Mouse (Mus musculus) hindlimb bud, embryonic 11.5 days (tissue): ENCODE measurements around the gene Gtf3c5.
A peak's percentile ranks its signal among the peaks of the same experiment; 100 is the strongest.

ENCODE experiments used
- DNase-seq: peaks from one replicate; pipeline ENCODE4 v3.0.0-alpha.2; 2012; ENCODE audit warnings: low read depth, low spot score; ENCODE audit errors: extremely low spot score

The Gtf3c5 gene

DNA sequence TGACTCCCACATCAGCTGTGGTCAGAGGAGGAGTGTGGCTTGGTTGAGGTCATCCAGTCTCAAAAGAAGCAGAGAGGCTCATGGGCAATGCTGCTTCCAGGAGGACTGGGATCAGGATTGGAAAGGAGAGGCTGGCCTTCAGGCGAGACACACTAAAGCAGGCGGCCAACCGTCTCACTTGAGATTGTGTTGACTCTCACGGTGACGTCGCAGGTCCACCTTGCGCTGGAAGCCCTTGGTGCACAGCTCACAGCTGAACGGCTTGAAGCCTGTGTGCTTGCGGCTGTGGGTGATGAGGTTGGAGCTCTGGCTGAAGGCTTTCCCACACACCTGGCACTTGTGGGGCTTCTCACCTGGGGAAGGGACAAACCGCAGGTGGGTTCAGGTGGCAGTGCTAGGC, 26.3 kb upstream of the Gtf3c5 start:
- no peak for DNase-seq

DNA sequence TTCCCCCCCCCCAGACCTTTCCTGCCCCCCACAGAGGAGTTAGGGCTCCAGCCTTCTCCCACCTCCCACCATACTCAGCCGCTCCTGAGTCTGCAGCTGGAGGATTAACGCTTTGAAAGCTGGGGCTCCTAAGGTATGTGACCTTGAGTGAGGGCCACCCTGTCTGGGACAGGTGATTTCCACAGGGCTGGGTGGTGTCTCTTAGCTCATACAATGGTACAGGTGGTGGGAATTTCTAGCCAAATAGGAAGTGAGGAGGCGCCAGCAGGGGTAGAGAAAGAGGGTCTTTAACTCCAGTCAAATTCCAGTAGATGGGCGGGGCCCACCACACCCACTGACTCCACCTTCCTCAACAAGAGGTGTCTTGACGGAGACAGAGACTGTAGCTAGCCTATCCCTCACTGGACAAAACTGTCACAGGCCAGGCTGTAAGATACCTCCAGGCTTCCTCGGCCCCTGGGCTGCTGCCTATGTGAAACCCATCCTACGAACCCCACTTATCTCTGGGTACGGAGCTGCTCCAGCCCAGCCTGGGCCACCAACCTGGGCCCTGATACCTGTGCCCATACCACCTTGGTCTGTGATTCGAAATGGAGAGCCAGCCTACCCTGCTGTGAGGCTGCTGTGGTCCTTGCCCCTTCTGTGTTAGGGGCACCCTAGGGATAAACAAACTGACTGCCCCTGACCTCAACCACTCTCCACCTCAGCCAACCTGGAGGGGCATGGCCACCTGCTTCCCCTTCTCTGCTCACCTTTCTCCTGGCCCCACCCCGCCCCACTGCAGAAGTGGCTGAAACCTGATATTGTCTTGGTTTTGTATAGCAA, 24.0 kb upstream of the Gtf3c5 start:
- no peak for DNase-seq

DNA sequence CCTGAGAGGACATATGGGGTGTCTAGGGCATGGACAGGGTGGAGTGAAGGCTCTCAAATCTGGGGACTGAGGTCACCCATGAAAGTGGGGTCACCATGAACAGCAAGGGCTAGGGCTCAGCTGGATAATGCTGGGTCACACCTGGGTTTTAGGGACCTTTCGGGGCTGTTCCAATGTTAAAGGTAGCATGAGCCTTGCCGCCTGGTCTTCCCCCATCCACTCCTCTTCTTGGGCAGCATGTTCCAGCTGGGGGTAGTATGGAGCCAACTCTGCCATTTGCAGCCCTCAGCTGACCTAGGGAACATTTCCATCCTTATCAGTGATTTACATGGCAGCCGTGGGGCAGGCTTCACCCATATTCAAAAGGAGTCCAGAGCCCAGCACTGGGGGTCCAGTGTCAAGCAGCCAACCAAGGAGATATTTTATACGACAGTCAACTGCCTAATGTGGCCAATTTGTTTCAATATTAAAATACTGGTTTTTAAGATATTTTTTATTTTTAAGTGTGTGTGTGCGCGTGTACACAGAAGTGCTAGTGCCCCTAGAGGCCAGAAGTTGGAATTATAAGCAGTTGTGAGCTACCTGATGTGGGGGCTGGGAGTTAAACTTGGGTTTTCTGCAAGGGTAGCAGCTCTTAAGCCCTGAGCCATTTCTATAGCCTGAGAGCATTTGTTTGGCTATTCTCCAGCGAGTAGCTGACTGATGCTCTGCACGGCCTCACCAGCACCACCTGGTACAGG, 23.2 kb upstream of the Gtf3c5 start:
- DNase-seq: no peak

DNA sequence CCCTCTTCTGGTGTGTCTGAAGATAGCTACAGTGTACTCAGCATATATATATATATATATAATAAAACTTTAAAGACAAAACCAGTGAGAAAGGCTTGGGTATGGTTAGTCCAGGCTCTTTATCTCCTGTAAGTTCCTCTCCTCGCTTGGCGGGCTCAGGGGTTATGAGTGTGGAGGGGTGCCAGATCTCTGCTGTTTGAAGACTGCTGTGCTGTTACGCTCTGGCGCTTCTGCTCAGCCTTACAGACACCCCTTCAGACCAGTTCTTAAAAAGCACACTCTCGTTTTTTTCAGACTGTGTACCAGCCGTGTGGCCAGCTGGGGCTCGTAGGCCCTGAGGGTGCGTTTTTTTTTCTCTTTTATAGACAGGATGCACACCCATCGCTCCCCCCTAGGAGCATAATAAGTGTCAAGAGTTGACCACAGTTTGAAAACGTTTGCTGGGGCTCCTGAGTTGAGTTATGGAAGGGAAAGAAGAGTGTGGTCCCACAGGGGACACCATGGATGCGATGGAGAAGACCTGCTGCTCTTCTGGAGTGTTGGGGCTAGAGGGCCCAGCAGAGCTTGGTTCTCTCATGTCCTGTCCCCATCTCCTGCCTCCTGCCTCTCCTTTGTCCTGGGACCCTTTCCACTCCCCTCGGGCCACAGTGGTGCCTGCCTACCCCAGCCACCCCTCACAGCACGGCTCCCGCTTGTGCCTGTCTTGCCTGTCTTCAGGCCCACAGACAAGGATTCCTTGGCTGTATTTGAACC, 22.4 kb upstream of the Gtf3c5 start:
- DNase-seq: no peak

DNA sequence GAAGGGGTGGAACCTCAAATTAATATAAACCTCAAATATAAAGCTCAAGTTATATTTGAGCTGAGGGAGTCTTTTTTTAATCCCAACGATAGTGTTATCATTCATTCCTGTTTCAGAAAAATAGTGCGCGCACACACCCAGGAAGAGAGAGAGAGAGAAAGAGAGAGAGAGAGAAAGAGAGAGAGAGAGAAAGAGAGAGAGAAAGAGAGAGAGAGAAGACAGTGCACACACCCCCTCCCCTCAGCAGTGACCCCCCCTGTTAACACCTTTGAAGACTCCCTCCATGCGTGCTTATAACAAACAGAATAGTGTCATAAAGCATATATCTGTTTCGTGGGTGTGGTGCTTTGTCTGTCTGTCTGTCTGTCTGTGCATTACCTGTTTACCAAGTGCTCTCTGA, 20.0 kb upstream of the Gtf3c5 start:
- DNase-seq: no peak

DNA sequence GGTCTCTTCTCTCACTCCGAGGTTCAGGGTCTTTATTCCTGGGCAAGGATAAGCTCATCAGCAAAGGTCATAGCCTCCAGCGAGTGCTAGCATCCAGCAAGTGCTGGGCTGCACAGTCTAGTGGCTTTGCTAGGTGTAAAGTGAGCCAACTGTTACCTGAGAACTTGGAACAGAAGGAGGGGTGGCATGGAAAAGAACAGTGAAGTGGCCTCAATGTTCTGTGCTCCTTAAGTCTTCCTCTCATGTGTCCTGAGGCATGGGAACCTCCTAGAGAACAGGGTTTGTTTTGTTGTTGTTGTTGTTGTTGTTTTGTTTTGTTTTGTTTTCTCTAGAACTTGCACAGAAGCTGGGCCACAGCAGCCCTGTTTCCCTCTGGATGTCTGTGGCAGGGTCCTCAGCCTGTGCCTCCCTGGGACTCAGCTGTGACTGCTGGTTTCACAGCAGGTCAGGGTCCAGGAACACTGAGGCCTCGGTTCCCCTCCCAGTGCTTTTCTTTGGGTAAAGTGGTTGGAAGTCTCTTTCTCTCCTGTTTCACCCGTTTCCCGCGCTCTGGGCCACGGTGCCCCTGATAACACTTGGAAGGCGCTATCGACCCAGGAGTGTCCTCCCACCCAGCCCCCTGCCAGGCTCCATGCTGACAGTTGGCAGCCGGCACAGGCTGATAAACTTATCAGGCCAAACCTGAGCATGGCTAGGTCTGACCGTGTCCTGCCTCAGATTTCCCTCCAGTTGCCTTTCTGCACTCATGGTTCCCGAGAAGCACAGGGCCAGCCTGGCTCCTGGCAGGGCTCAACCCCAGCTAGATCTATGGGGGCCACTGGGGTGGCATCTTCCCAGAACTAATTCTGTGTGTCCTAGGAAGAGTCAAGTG, 18.4 kb upstream of the Gtf3c5 start:
- no peak for DNase-seq

DNA sequence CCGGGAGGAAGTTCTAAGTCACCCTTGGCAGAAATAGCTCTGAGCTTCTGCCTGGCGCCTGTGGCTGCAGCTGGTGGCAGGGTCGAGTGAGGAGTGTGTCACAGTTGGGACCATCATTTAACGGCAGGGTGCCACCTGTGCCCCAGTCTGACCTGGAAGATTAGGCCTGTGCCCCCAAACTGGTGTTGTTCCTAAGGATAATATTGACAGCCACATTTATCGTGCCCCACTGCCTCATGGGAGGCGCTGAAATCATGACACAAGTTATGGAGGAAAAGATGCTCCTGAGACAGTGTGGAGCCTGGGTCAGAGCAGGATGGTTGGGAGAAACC, 16.0 kb upstream of the Gtf3c5 start:
- DNase-seq: no peak

DNA sequence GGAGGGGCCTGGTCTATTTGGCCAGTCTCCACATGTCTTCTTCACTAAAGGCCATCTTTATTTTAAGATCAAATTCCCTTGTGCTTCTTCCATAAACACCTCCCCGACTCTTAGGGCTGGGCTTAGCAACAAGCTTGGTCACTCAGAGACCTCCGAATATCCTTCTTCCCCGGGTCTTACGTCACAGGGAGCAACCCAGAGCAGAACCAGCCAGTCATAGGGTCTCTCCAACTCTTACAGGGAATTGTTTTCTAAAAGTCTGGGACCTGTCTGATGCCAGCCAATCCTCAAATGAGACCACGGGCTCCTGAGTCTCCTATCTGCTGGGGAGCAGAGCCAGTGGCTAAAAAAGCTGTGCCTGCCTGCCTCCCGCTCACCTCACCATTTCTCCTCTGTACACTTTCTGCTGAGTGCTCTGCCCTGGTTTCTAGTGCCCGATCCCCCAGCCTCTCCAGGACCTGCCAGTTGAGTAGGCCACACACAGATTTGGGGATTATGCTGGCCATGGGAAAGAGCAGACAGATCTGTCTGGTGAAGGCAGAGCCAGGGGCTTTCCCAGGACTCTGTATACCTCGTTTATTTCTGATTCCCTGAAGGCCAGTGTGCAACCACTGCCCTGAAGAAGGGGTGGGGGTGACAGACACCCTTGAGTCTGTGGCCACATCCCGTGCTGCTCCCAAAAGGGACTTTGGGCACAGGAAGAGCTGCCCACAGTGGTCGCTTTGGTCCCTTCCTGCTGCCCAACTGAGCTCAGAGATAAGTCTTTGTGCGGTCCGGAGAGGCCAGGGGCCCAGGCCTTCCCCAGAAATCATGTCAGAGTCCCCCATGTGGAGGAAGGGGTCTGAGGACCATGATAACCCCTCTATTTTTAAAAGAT, 15.4 kb upstream of the Gtf3c5 start:
- DNase-seq: no peak

DNA sequence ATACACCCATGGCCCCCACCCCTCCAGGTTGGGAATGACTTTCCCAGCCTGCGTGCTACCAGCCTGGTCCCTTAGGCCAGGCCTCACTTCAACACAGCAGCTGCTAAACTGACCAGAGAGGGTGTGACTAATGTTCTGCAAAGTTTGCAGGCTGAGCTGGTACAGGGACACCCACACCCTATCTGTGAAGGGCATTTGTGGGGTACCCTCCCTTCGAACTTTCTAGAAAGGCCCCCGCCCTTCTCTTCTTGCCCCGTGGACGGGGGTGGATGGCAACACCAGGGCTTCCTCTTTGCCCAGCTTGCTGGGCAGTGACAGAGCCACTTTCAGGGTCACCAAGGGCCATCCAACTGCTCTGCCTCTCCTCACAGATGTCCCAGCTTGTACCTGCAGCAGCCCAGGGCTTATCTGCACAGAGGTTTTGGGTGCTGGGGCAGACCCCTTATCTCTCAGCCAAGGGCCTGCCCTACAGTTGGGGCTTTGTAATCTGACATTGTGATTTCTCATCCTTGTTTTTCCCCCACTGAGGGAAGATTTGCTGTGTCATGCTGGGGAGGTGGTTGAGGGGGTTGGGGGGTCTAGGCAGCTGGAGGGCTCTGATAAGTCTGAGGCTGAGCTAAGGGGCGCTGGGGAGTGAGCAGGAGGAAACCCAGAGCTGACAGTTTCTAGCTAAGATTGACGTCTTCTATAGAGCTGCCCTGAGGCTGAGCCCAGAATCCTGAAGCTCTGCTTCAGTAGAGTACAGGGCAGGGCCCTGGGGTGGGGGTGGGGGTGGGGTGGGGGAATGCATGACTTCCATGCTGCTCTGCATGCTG, 14.4 kb upstream of the Gtf3c5 start:
- no peak for DNase-seq

DNA sequence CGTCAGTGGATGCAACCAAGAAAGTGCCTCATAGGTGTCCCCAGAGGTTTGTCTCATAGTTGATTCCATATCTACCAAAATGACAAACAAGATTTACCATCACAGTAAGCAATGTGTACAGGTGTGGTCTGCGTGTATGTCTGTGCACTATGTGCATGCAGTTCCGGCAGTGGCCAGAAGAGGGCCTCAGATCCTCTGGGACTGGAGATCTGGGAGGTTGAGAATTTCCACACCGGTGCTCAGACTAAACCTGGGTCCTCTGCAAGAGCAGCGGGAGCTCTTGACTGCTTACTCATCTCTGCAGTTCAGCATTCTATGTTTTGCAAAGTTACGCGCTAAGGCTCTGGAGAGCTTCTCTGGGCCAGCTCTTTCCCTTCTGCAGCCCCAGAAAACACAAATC, 13.4 kb upstream of the Gtf3c5 start:
- no peak for DNase-seq

DNA sequence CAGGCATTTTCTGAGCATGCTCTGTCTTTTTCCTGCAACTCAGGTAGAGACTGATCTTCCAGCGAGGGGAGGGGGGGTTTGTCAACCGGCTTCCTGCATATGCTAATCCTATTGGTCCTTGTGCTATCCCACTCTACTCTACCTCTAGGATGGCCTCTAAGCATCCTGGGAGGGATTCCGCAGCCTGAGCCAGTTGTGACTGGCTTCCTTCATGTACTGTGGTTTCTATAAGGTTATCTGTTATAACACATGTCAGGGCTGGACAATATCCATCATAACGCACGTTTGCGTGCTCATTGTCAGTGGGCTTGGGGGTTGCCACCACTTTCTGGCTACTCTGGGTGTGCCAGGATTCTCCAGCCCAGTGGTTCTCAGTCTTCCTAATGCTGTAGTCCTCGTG, 12.5 kb upstream of the Gtf3c5 start:
- no peak for DNase-seq

DNA sequence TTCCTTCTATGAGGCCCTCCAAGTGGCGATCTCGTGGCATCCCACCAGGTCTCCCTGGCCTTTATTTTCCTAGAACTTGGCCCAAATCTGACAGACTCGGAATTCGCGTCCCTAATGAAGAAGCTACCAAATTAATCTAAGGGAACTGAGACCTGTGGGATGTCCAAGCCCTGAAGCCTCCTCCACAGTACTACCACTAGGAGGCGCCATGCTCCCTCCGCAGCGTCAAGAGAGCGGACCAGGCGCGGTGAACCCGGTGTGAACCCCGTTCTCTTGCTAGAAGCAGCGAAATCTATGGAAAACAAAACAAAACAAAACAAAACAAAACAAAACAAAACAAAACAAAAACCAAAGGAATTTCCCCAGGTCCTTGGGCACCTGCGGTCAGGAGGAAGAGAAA, 9.3 kb upstream of the Gtf3c5 start:
- no peak for DNase-seq

DNA sequence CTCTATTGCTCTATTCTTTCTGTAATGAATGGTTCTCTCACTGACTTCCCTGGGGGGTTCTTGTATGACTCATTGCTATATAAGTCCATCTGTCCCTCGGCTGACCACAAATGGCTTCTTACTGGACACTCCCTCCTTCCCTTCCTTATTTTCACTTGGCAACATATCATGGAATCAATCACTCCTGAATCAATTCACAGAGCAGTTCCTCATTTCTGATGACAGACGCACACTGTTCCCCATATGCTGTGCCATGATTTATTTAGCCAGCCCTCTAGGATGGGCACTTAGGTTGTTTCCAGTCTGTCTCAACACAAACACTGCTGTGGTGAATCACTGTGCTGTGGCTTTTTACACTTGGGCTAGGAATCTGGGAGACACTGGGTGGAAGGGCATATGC, 7.9 kb upstream of the Gtf3c5 start:
- DNase-seq: no peak

DNA sequence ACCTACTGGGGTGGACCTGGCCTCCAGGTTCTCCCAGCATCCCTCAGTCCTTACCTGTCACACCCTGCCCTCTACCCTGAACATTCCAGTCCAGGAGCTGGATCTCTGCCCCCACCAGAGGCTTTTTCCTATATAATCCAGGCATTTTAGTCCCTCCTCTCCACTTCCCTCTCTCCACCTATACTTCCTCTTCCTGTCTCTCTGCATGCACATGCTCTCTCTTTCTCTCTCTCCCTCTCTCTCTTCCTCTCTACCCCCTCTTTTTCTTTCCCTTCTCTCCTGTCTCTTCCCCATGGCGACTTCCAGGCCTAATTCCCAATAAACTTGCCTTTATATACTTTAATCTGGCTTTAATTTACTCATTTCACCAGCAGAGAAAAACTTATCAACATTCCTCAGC, 5.0 kb upstream of the Gtf3c5 start:
- no peak for DNase-seq

DNA sequence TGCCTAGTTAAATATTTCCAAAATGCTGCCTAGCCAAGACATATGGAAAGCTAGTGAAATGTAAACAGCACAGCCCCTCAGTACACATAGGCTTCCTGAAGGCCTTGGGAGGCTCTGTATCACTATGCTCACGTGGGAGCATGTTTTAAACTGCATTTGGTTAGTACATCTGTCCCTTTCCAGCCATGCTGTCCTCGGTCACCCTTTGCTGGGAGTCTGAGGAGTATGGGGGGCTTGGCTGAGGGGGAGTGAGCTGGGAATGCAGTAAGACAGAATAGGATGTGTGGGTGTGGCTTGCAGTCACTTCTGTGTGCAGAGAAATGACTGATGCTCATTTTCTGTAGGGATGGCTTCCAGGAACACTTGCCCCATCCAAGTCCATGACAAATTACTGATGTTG, 2.2 kb upstream of the Gtf3c5 start:
- DNase-seq: no peak

DNA sequence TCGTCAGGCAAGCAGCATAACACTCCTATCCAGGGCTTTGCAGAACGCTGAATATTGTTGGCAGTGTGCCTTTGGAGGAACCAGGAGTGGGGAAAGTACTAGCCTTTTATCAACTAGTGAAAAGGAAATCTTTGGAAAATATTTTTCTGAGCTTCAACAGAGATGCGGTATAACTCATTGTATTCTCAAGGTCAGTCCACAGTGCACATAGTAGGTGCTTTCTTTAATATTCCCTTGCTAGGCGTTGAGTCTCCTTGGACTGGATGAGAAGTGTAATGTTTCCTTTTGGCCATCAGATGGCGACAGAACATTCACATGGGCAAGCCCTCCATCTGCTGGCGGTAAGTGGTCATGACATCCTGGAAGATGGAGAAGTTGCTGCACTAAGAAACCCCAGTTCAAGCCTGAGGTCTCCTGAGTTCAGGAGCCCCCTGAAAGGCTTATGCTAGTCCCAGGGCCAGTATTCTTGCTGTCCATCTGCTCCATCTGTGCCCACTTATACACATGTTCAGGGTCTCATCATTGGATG, 1.6 kb upstream of the Gtf3c5 start:
- DNase-seq: peak; percentile 57

DNA sequence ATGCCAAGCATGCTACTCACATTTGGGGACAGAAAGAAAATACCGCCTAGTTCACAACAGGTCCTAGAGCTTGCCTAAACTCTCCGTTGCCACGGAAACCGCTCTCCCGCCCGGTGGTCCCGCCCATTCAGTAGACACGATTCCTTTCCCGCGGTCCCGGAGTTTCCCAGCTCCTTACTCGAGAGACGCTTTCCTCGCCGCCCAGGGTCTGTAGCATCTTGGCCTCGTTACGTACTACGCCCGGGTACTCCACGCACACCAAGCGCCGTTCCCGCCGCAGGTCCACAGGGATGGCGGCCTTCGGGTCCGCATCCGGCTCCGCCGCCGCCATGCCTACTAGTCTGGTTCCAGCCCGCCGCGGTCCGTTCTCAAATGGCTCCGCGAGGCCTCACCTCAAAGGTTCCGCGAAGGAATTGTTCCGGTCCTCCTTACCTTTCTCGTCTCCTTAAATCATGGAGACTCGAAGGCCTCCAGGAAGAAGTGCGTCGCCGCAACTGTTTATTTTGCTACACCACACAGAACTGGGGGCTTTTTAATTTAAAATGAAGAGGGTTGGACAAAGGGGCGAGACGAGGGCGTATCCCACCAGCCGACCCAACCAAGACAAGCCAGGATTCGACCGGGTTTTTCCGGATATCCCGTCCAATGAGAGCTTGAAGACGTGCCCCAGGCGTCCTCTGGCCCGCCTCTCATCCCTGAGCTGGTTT, 751 bp downstream of the Gtf3c5 start:
- DNase-seq: peak; percentile 72

DNA sequence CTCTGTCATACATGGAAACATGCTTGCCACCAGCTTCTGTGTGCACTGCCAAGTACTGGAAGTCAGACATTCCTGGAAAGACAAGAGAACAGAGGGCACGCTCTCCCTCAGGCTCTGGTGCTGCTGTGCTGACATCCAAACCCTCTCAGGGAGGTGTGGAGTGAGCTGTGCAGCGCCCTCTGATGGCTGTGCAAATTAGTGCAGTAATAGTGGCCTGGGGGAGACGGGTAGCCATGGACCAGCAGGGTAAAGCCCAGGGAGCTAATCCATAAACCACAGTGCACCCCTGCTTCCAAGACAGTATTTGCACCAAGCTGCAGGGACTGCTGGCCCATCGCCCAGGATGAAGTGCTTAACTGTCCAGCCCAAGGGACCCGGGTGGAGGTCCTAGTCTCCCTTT, 5.5 kb downstream of the Gtf3c5 start:
- no peak for DNase-seq
